Mouse (Mus musculus): ENCODE results near the gene Slc9a6.

DNA sequence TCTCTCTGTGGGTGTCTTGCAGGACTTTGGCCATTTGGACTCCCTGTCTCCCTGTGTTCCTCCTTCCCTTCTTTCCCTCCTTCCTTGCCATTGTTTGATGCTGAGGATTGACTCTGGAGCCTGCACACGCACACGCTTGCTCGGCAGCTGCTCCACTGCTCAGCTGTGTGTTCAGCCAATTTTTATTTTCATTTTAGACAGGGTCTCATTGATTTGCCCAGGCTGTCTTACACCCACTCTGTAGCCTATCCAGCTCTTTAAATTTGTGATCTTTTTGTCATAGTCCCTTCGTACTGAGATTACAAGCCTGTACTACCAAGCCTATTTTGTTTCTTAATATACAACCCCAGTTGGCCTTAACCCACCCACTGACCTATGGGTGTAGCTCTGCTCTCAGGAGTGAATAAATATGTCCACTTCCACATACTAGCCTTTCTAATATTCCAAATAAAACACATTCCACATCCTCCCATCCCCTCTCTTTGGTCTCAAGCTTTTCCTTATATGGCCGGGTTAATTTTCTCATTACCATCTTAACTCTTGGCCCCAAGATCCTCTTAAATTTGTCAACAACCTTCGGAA, 87.7 kb downstream of the Slc9a6 start:
- TF ChIP-seq ZMIZ1 (IDR thresholded peaks at IDR 0.05; ENCODE audit: low read depth, low read length) = no peak
- no peak for TF ChIP-seq USF2 (conservative IDR thresholded peaks at IDR 0.05; ENCODE audit: low read depth, low read length)
